Mouse (Mus musculus): Measurements from ENCODE around the gene Nemf.

The Nemf gene

GRCm38 (mm10) chr12:69300391-69300790 lies 56.6 kb downstream of the Nemf start:
- no peak for DNase-seq

GRCm38 (mm10) chr12:69299831-69300230 lies 57.1 kb downstream of the Nemf start:
- DNase-seq, result no peak

- peak; percentile 8 for DNase-seq
These were observed 57.7 kb downstream of the Nemf start for GRCm38 (mm10) chr12:69299231-69299630.

- no peak for DNase-seq
These were observed 58.7 kb downstream of the Nemf start for GRCm38 (mm10) chr12:69298281-69298680.

GRCm38 (mm10) chr12:69297411-69298150 lies 59.4 kb downstream of the Nemf start:
- DNase-seq, result peak; percentile 11

- DNase-seq, result peak; percentile 95
These were observed 60.2 kb downstream of the Nemf start, which contains the start of gene Klhdc2 for GRCm38 (mm10) chr12:69296511-69297410. Klhdc2 (plus strand) TSS chr12:69296681.

GRCm38 (mm10) chr12:69295651-69296050 lies 61.3 kb downstream of the Nemf start:
- DNase-seq, result no peak

GRCm38 (mm10) chr12:69294936-69295335 lies 62.0 kb downstream of the Nemf start:
- DNase-seq, result no peak

- DNase-seq, result no peak
These were observed 63.1 kb downstream of the Nemf start for GRCm38 (mm10) chr12:69293815-69294214.

GRCm38 (mm10) chr12:69292401-69292800 lies 64.6 kb downstream of the Nemf start:
- DNase-seq, result no peak

- no peak for DNase-seq
These were observed 68.3 kb downstream of the Nemf start for GRCm38 (mm10) chr12:69288699-69289098.

GRCm38 (mm10) chr12:69287535-69287934 lies 69.4 kb downstream of the Nemf start:
- DNase-seq, result no peak

GRCm38 (mm10) chr12:69283146-69283545 lies 73.8 kb downstream of the Nemf start:
- no peak for DNase-seq

- DNase-seq, result no peak
These were observed 76.0 kb downstream of the Nemf start for GRCm38 (mm10) chr12:69280915-69281314.

GRCm38 (mm10) chr12:69279931-69280469 lies 77.0 kb downstream of the Nemf start:
- no peak for DNase-seq

- no peak for DNase-seq
These were observed 88.0 kb downstream of the Nemf start for GRCm38 (mm10) chr12:69268956-69269355.

GRCm38 (mm10) chr12:69267956-69268632 lies 88.9 kb downstream of the Nemf start:
- DNase-seq, result no peak

- DNase-seq, result peak; percentile 24
These were observed 91.9 kb downstream of the Nemf start for GRCm38 (mm10) chr12:69265031-69265430.

- no peak for DNase-seq
These were observed 94.7 kb downstream of the Nemf start for GRCm38 (mm10) chr12:69262251-69262650.
